In the genomic region with DNA sequence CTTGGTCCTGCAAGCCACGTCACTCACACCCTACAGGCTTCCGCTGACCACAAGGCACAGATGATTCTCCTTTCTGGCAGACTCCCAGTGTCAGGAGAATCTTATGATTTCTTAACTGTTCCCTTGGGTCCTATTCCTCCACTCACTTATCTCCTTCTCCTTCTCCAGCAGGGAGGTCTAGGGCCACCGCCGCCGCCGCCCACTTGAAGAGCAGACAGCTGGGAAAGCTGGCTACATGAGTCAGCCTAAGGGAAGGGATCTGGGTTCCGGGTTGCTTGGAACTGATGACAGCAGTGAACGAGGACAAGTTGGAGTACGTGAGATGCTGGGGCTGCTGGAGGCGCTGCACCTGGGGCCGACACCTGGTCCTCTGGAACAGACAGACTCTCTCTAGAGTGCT, we compare ENCODE assay signal across 10 mouse cellular contexts.
DNase-seq lines count a peak whose midpoint lies in the region; TF ChIP-seq lines count a peak whose summit lies in the region.
"Had no signal": no experiment of that assay in that cellular context is flagged by ENCODE, and none has a peak within 500 bp of the region (broad histone marks: within the 10 kb centered on the region; RNA-seq: fewer than 3 reads in every experiment).

No protein-coding gene starts in this region.

- TF ChIP-seq CTCF in gastrocnemius, adult 2 months (IDR thresholded peaks at IDR 0.05) = no peak

- H3K27ac ChIP-seq in gastrocnemius, adult 2 months = no peak overlapping the region
- H3K27ac ChIP-seq: heart, adult 2 months; limb, embryonic 15.5 days had no signal

- peak; percentile 30 for DNase-seq in right cerebral cortex, adult 18-20 months
- no peak for DNase-seq in right cerebral cortex, postnatal 14 days
- DNase-seq in gastrocnemius, adult 2 months = peak; percentile 56
- peak; percentile 39 for DNase-seq in heart, postnatal 25 days (ENCODE audit: low spot score)
- peak; percentile 47 for DNase-seq in skeletal muscle tissue, adult 2 months (ENCODE audit: low read depth, low spot score)
- DNase-seq in ovary, adult 18-20 months (ENCODE audit: low spot score) = no peak
- DNase-seq in cerebellum, postnatal 25 days = no peak
- DNase-seq: cerebellum, adult 11 months had no signal

- H3K4me3 ChIP-seq in gastrocnemius, adult 2 months = no peak overlapping the region
- H3K4me3 ChIP-seq: heart, adult 2 months; limb, embryonic 15.5 days had no signal

- intact Hi-C loops in gastrocnemius, adult 2 months (cut with DNase I) = no loop called here
- intact Hi-C loops in heart, postnatal 25 days (cut with DNase I) = no loop called here

Comparison
In these comparisons a context has a peak if more than half of its experiments do, and no peak if none do; other contexts are left out.
1. DNase-seq: peak in right cerebral cortex, adult 18-20 months (single experiment), gastrocnemius, adult 2 months (single experiment), heart, postnatal 25 days (single experiment) and skeletal muscle tissue, adult 2 months (single experiment); none in right cerebral cortex, postnatal 14 days (single experiment), ovary, adult 18-20 months (single experiment) and cerebellum, postnatal 25 days (0 of 2).